Mouse (Mus musculus) embryonic fibroblast, embryonic 13.5 days (primary cell): ENCODE data around the gene Gfod2.

Source experiments
- CTCF ChIP-seq: IDR thresholded peaks from 2 replicates; pipeline ENCODE4 v1.5.1; 2011; ENCODE audit warnings: mild to moderate bottlenecking, control low read depth, low read length, moderate library complexity, borderline replicate concordance; ENCODE audit not compliant: insufficient read depth
- POLR2A ChIP-seq: IDR thresholded peaks from 2 replicates; pipeline ENCODE4 v1.6.1; 2011; ENCODE audit warnings: low read depth, mild to moderate bottlenecking, control low read depth, low read length, moderate library complexity

- TF ChIP-seq CTCF (no peak), POLR2A (no peak)
Measured at GRCm38 (mm10) chr8:105771398-105772175, 13.1 kb upstream of the Gfod2 start.
